Mouse (Mus musculus): Measurements from ENCODE around the gene Cwc27.

The Cwc27 gene

GRCm38 (mm10) chr13:104611296-104611695 lies 205.6 kb downstream of the Cwc27 start:
- no peak for DNase-seq (ENCODE audit: inconsistent ontology term)

GRCm38 (mm10) chr13:104610210-104611111 lies 206.5 kb downstream of the Cwc27 start:
- peak; percentile 20 for DNase-seq (ENCODE audit: inconsistent ontology term)

- no peak for DNase-seq (ENCODE audit: inconsistent ontology term)
Observed at GRCm38 (mm10) chr13:104608516-104608915, 208.4 kb downstream of the Cwc27 start.

GRCm38 (mm10) chr13:104606786-104607580 lies 210.0 kb downstream of the Cwc27 start:
- no peak for DNase-seq (ENCODE audit: inconsistent ontology term)

- no peak for DNase-seq (ENCODE audit: inconsistent ontology term)
Observed at GRCm38 (mm10) chr13:104605111-104605510, 211.8 kb downstream of the Cwc27 start.

- DNase-seq (ENCODE audit: inconsistent ontology term) = no peak
Observed at GRCm38 (mm10) chr13:104602197-104602596, 214.7 kb downstream of the Cwc27 start.

- DNase-seq (ENCODE audit: inconsistent ontology term) = peak; percentile 17
Observed at GRCm38 (mm10) chr13:104601783-104602182, 215.2 kb downstream of the Cwc27 start.

- no peak for DNase-seq (ENCODE audit: inconsistent ontology term)
Observed at GRCm38 (mm10) chr13:104596199-104596598, 220.7 kb downstream of the Cwc27 start.

GRCm38 (mm10) chr13:104594820-104595351 lies 222.1 kb downstream of the Cwc27 start:
- no peak for DNase-seq (ENCODE audit: inconsistent ontology term)

GRCm38 (mm10) chr13:104590931-104591330 lies 226.0 kb downstream of the Cwc27 start:
- DNase-seq (ENCODE audit: inconsistent ontology term) = no peak

GRCm38 (mm10) chr13:104590097-104590607 lies 226.8 kb downstream of the Cwc27 start:
- DNase-seq (ENCODE audit: inconsistent ontology term) = no peak

- DNase-seq (ENCODE audit: inconsistent ontology term) = no peak
Observed at GRCm38 (mm10) chr13:104588383-104588782, 228.6 kb downstream of the Cwc27 start.
